Mouse (Mus musculus): ENCODE results near the gene Ahnak.
"Not testable (repeated sequence)": the region's sequence is repeated elsewhere in the genome, so short reads cannot be mapped to it uniquely, and the experiment has no call there.

Ahnak gene

DNA sequence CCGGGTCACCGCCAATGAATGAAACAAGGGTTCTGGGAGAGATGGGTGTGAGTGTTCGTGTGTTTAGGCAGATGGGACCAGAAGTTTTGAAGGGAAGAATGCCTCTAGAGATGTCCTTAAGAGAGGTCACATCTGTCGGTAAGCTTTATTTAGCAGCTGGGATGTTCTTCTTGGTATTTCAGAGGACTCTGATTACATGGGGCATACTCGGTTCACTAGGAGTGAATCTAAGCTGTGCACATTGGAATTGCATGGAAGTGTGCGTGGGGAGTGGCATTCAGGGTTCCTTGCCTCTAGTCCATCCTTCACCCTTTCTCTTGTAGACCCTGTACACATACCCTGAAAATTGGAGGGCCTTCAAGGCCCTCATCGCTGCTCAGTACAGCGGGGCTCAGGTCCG is 21.2 kb upstream of the Ahnak start:
- in situ Hi-C loops (cut with MboI; ENCODE audit: low sequenced_read_pairs) = no loop called here

DNA sequence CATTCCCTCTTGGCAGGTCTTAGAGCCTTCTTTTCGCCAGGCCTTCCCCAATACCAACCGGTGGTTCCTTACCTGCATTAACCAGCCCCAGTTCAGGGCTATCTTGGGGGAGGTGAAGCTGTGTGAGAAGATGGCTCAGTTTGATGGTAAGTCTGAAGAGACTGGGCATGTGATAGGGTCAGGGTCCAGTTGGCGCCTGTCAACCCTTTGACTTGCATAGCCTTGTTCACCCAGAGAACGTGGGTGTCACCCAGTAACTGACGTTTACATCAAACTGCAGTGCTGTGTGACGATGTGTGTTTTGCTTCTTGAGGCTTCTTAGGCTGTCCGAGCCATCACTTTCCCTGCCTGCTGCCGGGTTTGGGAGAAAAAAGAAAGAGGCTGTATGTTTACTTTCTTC is 16.6 kb upstream of the Ahnak start:
- in situ Hi-C loops (cut with MboI; ENCODE audit: low sequenced_read_pairs) = not testable (repeated sequence)

DNA sequence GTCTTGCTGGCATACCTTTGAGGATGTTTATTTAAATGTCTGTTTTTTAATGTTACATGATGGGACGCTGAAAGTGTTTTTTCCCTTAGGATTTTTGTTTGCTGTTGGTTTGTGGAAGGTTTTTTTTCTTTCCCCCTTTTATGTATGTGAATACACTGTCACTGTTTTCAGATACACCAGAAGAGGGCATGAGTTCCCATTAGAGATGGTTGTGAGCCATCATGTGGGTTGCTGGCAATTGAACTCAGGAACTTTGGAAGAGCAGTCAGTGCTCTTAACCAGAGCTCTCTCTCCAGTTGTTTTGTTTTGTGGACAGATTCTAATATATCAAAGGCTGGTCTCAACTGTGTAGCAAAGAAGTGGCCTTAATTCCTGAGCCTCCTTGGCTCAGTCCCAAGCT is 14.4 kb upstream of the Ahnak start:
- in situ Hi-C loops (cut with MboI; ENCODE audit: low sequenced_read_pairs) = no loop called here

GRCm38 (mm10) chr19:8975491-8975890 is 13.6 kb upstream of the Ahnak start:
- in situ Hi-C loops (cut with MboI; ENCODE audit: low sequenced_read_pairs) = no loop called here

DNA sequence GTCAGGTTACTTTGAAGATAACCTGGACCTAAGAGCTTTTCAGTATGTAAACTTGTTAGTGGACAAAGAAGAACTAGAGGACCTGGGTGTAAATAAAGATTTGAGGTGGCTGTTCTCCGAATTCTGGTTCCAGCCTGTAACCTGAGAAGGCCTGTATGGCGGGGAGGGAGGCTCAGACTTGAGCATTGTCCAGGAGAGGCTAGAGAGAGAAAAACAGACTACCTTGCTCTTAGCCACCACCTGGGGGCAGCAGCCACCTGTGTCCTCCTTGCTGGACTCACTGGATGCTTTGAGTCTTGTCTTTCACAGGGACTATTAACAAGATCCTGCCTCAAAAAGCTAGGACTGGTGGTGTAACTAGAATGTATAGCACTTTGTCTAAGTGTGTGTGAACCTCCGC is 12.5 kb upstream of the Ahnak start:
- in situ Hi-C loops (cut with MboI; ENCODE audit: low sequenced_read_pairs) = no loop called here

DNA sequence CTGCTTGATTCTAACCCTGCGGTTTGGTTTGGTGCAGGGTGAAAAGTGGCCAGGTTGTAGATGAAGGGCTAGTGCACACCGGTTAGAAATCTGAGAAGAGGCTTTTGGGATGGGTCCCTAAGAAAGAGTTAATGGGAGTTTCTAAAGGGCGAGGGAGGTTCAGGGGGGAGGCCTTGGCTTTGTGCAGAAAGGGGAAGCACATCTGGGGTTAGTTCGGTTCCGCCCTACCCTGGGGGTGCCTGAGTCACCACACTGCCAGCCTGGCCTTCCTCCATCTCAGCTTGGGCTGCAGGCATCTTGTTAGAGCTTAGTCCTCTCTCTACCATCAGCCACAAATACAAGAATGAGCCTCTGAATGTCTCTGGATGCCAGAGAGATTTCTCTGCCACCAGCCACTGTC is 8.3 kb upstream of the Ahnak start:
- in situ Hi-C loops (cut with MboI; ENCODE audit: low sequenced_read_pairs) = no loop called here

DNA sequence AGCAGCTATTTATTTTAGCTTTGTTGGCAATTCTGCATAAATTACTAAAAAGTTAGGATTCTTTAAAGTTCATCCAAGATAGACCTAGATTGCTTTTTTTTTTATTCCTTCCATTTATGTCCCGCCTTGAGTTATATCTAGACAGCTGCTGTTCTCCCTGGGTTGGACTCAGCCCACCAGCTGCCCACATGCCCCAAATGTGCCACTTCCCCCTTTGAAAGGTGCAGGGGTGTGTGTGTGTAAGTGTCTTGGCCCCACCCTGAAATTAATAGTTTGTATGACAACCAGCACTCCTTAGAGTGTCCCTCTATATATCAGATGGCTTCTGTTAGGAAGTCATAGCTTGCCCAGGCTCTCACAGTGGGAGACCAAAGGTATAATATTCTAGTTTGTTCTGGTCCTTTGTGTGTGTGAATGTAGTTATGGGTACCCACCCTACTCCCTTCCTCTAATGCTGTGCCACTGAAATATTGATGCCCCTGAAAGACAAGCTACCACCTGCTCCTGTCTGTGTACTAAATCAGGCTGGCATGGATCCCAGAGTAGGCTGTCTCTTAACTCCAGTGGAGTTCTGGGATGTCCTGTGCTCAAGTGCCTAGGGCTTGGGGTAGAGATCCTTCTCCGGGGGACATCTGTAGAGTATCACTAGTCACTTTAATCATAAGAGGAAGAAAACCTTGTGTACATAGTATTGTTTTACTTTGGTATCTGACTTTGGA is 7.5 kb upstream of the Ahnak start:
- in situ Hi-C loops (cut with MboI; ENCODE audit: low sequenced_read_pairs) = no loop called here

GRCm38 (mm10) chr19:8982303-8983149 is 6.6 kb upstream of the Ahnak start:
- in situ Hi-C loops (cut with MboI; ENCODE audit: low sequenced_read_pairs) = no loop called here

DNA sequence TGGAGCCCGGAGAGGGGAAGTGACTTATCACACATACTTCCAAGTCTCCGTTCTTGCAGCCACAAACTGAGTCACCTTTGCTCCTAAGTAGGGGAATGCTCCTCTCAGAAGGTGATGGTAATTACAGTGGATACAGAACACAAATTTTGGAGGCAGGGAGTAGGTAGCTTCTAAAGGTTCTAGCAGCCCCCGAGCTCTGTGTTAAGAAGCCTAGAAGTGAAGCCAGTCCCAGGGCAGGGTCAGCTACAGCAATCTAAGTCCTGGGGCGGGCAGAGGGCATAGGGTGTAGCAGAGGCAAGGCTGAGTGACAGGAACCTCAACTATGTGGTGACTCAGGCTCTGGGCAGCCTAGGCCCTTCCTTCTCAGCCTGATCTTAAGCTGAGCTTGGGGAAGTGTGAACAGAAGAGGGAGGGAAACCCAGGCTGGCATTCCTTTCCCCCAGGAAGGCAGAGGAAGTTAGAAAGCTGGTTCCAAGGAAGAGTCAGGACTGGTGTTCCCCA is 5.9 kb upstream of the Ahnak start:
- in situ Hi-C loops (cut with MboI; ENCODE audit: low sequenced_read_pairs) = no loop called here

- in situ Hi-C loops (cut with MboI; ENCODE audit: low sequenced_read_pairs) = no loop called here
Observed at GRCm38 (mm10) chr19:8984255-8984868, 4.7 kb upstream of the Ahnak start.

DNA sequence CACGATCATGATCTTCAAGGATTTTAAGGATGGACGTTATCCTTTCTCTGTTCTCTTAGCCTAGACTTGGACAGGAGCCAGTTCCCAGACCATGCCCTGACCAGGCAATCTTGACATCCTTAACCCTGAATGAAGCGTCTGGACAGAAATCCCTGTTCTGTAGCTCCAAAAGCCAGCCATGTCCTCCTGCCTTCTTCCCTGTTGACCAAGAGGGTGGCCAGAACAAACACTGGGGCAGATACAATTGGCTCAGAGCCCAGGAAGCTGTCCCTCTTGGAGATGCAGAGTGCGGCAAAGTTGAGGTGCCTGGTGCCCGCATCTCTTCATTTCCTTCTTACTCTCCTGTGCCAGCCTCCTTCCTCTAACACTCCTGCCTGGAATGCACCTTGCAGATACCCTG is 3.2 kb upstream of the Ahnak start:
- in situ Hi-C loops (cut with MboI; ENCODE audit: low sequenced_read_pairs) = no loop called here

DNA sequence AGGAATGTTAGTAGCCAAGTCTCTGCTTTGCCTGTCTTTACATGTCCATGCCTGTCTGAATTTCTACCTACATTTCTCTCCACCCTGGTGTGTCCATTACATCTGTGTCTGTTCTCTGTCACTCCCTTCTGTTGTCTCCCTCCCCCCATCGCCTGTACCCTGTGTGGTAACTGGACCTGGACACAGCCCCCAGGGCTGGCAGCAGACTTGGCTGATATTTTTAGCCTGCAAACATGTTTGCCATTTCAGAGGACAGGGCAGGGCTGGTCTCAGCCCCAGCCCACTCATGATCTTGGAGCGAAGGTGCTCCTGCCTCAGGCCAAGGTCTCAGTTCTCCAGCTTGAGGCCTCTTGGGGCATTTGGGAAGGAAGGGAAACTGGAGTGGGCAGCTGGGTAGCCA is 1.3 kb upstream of the Ahnak start:
- in situ Hi-C loops (cut with MboI; ENCODE audit: low sequenced_read_pairs) = no loop called here

DNA sequence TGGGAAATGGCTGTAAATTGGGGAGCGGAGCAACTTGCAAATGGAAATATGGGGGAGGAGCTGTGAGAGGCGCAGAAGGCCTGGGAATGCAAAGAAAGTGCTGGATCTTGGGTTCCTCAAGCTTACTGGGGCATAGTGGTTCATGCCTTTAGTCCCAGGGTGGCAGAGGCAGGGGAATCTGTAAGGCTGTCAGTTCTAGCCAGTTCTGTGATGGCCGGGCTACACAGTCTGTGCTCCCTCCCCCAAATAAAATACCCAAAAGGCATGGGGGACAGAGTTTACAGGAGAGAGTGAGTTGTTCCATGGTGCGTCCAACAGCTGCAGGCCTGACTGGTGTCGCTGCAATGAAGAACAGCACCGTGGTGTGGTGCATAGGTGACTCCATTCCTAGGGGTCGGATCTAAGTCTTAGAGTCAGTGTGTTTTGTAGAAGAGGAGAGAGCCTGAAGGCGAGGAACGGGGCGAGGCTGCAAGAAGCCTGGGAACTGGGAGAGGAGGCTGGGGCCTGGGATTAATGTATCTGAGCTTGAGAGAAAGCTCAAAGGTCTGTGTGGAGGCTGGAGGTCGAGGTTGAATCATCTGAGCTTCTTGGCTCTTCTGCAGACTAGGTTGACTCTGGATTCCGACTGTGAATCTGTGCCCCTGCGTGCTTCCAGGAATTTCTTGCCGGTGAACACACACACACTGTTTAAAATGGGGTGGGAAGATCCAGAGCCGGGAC is 578 bp upstream of the Ahnak start:
- in situ Hi-C loops (cut with MboI; ENCODE audit: low sequenced_read_pairs) = no loop called here

DNA sequence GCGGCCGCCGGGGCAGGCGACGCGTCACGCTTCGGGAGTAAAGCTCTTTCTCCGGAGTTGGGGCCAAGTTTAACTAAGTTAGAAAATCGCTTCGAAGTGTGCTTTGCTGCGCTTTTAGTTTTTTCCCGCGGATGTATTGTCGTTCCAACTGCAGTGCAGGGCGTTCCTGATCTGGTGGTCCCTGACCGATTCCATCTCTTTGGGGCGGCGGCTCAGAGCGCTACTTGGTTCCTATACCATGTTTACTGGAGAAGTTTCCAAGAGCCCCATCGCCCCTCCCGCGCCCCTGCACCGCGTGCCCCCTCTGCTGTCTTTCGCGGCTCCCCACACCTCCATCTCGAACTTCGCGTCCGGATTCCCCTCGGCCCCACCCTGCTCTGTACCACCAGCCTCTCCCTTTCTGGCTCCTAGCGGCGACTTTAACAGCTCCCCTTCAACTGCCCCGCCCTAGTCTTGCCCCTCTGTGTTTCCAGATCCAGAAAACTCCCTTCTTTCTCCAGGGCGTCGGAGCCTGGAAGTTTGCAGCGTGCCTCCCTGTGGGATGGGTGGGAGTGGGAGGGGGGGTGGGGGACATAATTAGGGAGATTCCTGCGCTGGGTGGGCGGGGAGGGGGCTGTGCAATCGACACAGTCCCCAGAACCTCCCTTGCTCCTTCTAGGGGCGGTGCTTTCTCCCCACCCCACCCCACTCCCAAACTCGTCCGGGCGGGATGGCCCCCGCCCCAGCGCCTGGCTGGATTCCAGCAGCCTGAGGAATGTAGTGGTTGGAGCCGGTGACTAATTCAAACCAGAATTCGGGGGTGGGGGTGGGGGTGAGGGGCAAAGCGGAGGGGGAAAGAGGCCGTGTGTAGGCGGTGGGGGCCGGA is 715 bp downstream of the Ahnak start:
- in situ Hi-C loops (cut with MboI; ENCODE audit: low sequenced_read_pairs) = loop anchor here (10.0 kb wide), 1 partner anchor 85 kb away; no protein-coding TSS in a partner anchor

- in situ Hi-C loops (cut with MboI; ENCODE audit: low sequenced_read_pairs) = loop anchor here (10.0 kb wide), 1 partner anchor 84 kb away; no protein-coding TSS in a partner anchor
Observed at GRCm38 (mm10) chr19:8990432-8991102, 1.5 kb downstream of the Ahnak start.

DNA sequence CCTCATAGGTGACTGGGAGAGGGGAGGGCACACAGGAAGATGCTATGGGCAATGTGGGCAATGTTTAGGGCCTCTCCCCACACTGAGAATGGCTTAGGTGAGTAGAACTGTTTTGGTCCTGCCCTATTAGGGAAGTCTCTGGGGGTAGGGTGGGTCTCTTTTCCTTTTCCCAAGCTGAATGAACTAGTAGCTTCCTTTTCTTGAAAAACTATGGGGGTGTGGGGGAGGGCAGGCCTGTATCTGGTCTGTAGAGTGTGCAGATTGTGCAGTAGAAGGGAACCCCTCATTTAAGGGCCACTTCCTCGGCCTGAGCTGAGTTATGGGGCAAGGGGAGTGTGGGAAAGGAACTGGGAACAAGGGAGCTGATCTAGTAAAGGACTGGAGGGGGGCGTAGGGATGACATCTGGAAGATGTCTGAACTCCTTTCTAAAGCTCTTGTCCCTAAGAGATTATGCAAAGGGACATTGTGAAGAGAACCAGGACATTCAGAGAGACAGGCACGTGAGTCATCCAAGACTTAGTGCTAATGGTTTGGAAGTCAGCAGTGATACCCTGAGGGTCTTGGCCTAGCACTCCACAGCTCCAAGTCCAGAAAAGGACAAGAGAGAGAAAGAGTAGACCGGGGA is 2.3 kb downstream of the Ahnak start:
- in situ Hi-C loops (cut with MboI; ENCODE audit: low sequenced_read_pairs) = loop anchor here (10.0 kb wide), 1 partner anchor 83 kb away; no protein-coding TSS in a partner anchor

- in situ Hi-C loops (cut with MboI; ENCODE audit: low sequenced_read_pairs) = loop anchor here (10.0 kb wide), 1 partner anchor 83 kb away; no protein-coding TSS in a partner anchor
Observed at GRCm38 (mm10) chr19:8991871-8992735, 3.0 kb downstream of the Ahnak start.

All from CH12F3 (cell line).